Mouse (Mus musculus) brain, embryonic 18.5 days (tissue): Measurements from ENCODE around the gene Ykt6.

Source experiments
- DNase-seq: peaks from one replicate; pipeline ENCODE4 v3.0.0-alpha.2; 2012; ENCODE audit warnings: low read depth, low spot score

The Ykt6 gene

GRCm38 (mm10) chr11:5948546-5949250 lies 6.8 kb upstream of the Ykt6 start:
- DNase-seq = no peak

GRCm38 (mm10) chr11:5949586-5950352 lies 5.7 kb upstream of the Ykt6 start, which contains the start of gene Gck:
TSS of gene Gck (minus strand) at chr11:5950081.
- no peak for DNase-seq

GRCm38 (mm10) chr11:5952501-5952900 lies 3.0 kb upstream of the Ykt6 start:
- DNase-seq = no peak

- DNase-seq = no peak
Measured at GRCm38 (mm10) chr11:5953130-5953765, 2.2 kb upstream of the Ykt6 start.

GRCm38 (mm10) chr11:5954435-5954834 lies 1.1 kb upstream of the Ykt6 start:
- no peak for DNase-seq

- no peak for DNase-seq
Measured at GRCm38 (mm10) chr11:5954965-5955504, 458 bp upstream of the Ykt6 start.

GRCm38 (mm10) chr11:5960051-5960450 lies 4.6 kb downstream of the Ykt6 start:
- no peak for DNase-seq

- no peak for DNase-seq
Measured at GRCm38 (mm10) chr11:5965865-5966264, 10.4 kb downstream of the Ykt6 start.

GRCm38 (mm10) chr11:5966751-5967150 lies 11.3 kb downstream of the Ykt6 start:
- DNase-seq = no peak

GRCm38 (mm10) chr11:5968223-5968622 lies 12.7 kb downstream of the Ykt6 start:
- no peak for DNase-seq

GRCm38 (mm10) chr11:5971202-5971601 lies 15.7 kb downstream of the Ykt6 start:
- DNase-seq = no peak

GRCm38 (mm10) chr11:5973151-5973550 lies 17.7 kb downstream of the Ykt6 start:
- no peak for DNase-seq

GRCm38 (mm10) chr11:5974053-5974452 lies 18.6 kb downstream of the Ykt6 start:
- no peak for DNase-seq

GRCm38 (mm10) chr11:5975068-5975467 lies 19.6 kb downstream of the Ykt6 start:
- DNase-seq = no peak

GRCm38 (mm10) chr11:5976106-5976505 lies 20.6 kb downstream of the Ykt6 start:
- no peak for DNase-seq

GRCm38 (mm10) chr11:5979088-5979487 lies 23.6 kb downstream of the Ykt6 start:
- DNase-seq = no peak

- no peak for DNase-seq
Measured at GRCm38 (mm10) chr11:5980108-5980507, 24.6 kb downstream of the Ykt6 start.

- DNase-seq = no peak
Measured at GRCm38 (mm10) chr11:5980561-5980960, 25.1 kb downstream of the Ykt6 start.

- DNase-seq = no peak
Measured at GRCm38 (mm10) chr11:5981323-5981722, 25.8 kb downstream of the Ykt6 start.

GRCm38 (mm10) chr11:5983629-5984028 lies 28.1 kb downstream of the Ykt6 start:
- no peak for DNase-seq

- DNase-seq = no peak
Measured at GRCm38 (mm10) chr11:5988126-5988525, 32.6 kb downstream of the Ykt6 start.

- no peak for DNase-seq
Measured at GRCm38 (mm10) chr11:5989954-5990593, 34.6 kb downstream of the Ykt6 start.
